Mouse (Mus musculus): ENCODE data around the gene Vmn1r1.
"Not testable (repeated sequence)": the region's sequence is repeated elsewhere in the genome, so short reads cannot be mapped to it uniquely, and the experiment has no call there.

Gene Vmn1r1

DNA sequence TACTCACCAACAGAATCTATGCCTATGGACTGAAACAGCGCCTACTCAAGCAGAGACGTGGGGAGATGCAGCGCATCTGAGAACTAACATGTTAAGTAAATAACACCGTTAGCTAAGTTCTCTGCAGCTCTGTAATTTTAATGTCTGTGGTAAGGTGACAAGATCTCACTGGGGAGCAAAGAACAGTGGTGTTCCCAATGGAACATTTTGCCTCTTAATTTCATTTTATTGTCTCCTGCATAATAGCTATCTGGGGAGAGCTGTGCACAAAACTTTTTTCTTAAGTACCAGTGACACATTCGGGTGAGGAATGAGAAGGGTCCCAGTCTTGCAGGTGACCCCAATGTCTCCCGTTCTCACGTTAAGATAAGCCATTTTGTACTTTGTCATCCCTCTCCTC lies at the start of gene Vmn1r1:
Vmn1r1 (minus strand) TSS at position 101 of the 400 bp plus-strand sequence.
- DNase-seq (ENCODE audit: low read depth): no peak

DNA sequence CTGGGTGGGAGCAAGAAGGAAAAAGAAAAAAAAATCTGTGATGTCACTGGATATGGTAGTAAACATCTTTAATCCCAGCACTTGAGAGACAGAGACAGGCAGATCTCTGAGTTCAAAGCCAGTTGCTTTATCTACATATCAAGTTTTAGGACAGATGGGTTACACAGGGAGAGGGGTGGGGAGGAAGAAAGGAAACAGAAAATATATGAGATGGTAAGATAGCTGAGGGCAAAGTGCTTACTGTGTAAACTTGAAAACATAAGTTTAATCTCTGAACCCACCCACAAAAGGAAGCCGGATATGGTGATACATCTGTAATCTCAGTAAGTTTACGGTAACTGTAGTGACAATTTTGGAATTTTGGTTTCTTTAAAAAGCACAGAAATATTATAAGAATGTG lies 46.0 kb upstream of the Vmn1r1 start:
- DNase-seq (ENCODE audit: low read depth): peak; percentile 8

DNA sequence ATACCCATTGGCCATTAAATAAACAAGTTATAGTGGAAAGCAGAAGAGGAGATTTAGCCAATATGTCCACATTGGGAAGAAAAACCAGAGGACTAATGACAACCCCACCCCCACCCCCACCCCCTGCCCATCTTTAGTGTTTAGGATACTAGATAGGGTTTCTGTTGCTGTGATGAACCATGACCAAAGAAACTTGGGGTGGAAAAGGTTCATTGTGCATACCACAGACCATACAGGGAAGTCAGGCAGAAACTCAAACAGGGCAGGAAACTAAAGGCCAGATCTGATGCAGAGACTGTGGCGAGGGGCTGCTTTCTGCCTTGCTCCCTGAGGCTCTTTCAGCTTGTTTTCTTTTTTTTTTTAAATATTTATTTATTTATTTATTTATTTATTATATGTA lies 28.3 kb upstream of the Vmn1r1 start:
- DNase-seq (ENCODE audit: low read depth): no peak

DNA sequence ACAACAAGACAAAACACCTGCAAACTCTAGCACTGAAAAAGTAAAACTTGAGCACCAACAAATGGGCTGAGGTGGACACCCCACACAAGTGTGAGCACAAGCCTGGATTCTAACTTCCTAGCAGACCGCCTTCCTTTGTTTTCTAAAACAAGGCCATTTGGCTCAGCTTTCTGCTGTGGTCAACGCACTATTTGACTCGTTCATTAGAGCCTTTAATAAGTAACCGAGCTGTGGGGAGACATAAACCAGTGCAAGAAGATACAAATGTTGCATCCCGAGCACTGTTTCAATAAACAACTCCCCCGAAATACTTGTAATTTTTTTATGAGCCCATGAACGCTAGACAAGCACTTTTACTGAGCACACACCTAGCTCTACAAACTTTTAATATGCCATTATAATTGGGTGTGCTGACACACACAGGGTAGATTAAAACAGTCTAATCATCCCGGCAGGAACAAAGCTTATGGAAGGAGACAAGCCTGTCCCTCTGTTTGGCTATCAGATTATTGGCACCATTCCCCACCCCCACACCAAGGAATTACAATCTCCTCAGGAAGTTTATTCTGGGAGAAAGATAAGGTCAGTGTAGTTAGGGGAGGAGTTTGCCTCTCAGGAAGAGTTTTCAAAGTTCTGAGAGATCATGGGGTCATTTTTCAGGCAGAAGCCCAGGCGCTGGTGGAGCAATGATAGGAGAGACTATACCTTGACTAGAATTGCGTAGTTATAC lies 27.7 kb upstream of the Vmn1r1 start:
- no peak for DNase-seq (ENCODE audit: low read depth)

DNA sequence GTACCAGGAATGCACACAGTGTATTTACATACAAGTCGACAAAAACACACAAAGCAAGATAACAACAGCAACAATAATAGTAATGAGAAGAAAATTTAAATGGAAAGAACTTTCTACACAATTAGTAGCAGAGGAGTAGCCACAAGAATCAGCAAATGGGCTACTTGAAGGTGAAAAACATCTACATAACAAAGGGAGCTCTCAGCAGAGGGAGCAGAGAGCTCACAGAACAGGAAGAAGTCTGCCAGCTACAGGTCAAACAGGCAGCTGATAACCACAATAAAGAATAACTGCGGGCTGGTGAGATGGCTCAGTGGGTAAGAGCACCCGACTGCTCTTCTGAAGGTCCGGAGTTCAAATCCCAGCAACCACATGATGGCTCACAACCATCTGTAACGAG lies 26.9 kb upstream of the Vmn1r1 start:
- no peak for DNase-seq (ENCODE audit: low read depth)

DNA sequence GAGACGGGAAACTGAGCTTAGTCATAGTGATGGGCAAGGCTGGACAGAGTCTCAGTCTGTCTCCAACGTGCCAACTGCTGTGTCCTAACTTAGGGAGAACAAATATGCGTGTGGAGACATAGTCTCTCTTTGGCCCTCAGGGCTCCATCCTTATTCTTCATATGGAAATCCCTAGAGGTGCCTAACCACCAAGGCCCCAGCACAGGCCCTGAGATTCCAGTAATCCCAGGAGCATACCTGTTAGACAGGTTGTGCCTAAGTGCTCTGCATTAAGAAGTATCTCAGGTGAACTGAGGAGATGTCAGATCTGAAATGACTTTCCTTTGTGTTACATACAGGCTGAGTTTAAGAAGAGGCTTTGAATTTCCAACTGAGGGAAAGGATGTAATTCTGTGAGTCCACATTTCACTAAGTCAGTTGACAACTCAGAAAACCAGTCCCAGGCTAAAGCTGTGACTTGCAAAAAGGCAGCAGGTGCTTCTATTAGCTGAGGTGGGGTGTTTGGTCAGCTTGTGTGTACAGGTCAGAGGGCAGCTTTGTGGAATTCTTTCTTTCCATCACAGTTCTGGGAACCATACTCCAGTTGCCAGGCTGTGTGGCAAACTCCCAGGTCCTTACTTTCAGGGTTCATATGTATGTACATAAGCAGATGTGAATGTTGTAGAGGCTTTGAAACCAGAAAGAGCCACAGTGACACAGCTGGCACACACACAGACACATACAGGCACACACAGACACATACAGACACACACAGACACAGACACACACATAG lies 25.6 kb upstream of the Vmn1r1 start:
- DNase-seq (ENCODE audit: low read depth): no peak

DNA sequence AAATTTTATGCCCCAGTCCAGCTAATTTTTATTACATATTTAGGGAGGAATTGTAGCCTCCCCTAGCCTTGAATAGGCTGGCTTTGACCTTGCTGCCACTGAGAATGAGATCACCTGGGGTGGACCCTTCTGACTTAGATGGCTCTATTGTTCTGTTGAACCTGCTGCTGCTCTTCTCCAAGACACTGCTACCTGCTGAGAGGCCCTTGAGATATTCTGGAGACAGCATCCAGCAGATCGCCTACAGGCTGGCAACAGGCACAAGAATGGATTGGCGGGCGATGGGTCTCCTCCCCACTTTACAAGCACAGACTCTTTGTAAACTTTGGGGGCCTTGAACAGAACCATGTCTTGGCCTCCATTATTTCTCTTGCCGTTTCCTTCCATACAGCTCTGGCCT lies 18.2 kb upstream of the Vmn1r1 start:
- not testable (repeated sequence) for DNase-seq (ENCODE audit: low read depth)

DNA sequence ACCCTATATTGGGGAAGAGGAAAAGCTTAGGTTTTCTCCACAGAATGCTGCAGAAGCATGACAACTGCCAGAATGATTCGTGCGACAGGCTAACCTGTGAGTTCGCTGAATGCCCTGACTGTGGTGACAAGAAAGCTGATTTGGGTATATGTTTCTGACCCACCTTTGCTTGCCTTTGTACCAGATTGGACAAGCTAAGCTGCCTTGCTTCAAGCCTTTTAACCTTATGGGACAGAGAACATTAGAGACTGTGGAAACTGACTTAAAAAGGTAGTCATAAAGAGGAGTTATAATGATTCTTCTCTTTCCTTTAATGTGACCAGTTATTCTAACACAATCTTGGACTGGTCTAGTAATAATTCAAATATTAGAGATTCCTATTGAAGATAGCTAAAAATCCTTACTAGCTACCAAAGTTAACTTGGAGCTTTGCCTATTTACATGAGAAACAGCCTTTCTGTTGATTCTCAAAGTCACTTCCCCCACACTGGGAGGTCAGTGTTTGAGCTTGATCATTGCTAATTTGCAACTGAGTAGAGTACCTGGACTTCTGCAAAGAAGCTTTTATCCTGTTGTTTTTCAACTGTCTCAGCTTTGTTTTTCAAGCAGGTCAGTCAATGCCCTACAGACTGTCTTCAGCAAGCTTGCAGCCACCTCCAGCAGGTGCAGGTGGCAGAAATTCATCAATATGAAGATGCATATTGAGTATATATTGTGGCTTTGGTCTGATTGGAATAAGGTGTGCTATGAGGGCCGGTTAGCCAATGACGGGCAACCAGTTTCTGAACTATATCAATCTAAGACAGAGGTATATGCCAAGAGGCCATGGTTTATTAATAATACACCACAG lies 17.4 kb upstream of the Vmn1r1 start:
- no peak for DNase-seq (ENCODE audit: low read depth)

DNA sequence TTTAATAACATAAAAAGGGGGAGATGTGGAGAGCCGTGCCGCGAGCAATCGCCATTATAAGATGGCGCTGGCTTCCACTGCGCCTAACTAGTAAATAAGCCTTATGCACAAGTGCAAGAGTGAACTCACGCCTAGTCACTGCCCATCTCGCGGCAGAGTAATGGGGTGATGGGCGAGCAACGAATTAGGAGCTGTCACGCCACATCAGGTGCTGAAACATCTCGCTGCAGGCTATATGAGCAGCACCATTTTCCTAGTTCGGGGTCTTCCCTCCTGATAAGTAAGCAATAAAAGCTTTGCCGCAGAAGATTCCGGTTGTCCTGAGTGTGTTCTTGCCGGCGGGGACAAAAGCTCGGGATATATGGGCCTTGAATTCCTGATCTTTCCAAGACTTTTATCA lies 12.7 kb upstream of the Vmn1r1 start:
- not testable (repeated sequence) for DNase-seq (ENCODE audit: low read depth)

DNA sequence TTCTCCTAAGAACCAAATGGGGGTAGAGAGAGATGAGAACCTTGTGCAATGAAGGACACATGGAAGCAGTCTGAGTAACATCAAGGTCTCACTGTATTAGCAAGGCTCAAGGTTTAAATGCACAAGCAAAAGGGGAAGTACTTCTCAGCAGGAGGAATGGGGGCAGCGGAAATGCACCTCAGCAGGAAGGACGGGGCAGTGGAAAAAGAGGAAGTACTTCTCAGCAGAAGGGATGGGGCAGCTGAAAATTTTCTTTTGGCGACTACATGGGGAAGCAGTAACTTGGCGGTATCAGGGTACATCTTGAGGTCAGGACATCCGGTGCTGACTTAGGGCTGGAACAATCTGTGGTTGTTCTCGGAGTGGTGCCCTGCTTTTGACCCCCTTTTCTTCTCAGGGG lies 5.9 kb upstream of the Vmn1r1 start:
- DNase-seq (ENCODE audit: low read depth): not testable (repeated sequence)

DNA sequence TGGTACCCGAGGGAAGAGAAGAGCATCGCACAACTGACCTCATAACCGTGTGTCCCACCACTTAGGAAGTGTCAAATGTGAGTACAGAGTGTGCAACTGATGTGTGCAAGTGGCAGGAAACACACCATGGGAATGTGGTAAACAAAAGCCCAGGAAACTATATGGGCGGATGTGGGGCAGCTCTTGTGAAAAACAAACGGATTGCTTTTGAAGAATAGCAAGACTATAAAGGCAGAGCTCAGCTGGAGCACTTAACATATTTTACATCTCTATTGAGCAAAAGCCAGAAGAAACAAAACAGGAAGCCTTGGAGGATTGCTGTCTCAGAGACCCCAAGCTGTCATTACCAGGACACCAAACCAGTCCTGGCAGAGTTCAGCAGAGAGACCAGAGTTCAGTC lies 1.3 kb downstream of the Vmn1r1 start:
- DNase-seq (ENCODE audit: low read depth): no peak

DNA sequence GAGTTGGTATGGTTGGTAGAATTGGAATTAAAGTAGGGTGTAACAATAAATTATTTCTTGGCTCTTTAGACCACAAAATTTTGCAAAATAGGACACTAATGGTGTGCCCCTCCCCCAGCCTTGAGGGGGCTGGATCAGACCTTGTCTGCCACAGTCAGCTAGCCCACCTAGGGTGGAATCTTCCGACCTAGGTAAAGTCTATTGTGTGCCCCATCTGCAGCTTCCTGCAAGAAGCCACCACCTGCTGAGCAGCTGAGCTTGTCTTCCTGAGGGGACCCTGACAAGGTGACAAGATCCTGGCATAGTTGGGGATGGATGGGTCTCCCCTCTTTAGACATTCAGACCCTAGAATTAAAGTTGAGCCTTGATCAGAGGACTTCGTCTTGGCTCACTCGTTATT lies 4.7 kb downstream of the Vmn1r1 start:
- DNase-seq (ENCODE audit: low read depth): no peak

DNA sequence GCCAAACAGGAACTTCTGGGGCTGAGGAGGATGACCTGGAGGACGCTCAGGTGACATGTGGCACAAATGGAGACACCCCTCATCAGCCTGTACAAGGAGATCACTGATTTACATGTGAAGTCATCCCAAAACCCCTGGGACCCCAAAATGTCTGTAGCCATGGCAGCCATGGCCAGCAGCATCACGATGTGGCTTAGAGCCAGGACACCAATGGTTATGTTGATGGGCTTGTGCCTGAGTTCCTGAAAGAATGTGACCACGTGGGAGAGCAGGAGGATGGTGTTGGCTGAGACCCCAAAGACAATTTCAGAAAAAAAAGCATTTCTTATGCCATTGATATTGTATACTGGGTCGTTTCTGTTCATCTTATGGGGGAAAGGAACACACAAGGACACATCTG lies 6.6 kb downstream of the Vmn1r1 start:
- no peak for DNase-seq (ENCODE audit: low read depth)

DNA sequence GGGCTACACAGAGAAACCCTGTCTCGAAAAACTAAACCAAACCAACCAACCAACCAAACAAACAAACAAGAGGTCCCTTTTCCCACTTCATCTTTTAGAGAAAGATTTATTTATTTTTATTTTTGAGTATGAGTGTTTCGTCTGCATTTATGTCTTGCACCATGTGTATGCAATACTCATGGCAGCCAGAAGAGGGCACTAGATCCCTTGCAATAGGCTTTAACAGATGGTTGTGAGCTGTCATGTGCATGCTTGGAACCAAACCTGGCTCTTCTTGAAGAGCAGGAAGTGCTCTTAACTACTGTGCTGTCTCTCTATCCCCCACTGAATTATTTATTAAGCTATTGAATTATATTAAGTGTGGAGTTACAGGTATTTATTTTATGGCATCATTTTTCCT lies 14.3 kb downstream of the Vmn1r1 start:
- DNase-seq (ENCODE audit: low read depth): peak; percentile 75

DNA sequence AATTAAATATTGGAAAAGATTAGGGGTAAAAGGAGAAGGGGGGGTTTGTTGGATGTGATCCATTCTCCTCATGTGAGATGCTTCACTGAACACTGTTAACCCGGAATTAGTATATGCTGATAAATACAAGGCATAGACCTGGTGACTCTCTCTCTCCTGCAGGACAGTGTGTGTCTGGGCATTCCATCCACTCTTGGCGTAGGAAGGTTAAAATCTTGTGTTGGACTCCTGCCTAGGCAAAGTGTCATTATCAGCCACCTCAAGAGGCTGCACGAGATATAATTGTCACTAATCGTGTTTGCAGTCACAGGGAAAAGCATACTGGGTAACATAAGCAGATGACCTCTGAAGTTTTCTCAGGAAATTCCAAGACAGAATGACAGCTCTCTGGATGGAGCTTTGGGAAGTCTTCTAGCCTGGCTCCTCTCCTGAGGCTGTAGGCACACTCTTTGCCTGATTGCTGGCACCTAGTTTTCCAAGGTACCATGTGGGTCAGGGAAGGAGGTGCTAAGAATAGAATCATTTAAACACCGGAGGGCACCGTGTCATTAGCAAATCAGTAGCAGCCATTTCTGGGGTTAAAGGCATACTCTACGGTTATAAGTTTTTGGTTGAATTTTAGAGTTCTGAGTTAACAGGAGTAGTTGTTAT lies 15.3 kb downstream of the Vmn1r1 start:
- DNase-seq (ENCODE audit: low read depth): no peak

DNA sequence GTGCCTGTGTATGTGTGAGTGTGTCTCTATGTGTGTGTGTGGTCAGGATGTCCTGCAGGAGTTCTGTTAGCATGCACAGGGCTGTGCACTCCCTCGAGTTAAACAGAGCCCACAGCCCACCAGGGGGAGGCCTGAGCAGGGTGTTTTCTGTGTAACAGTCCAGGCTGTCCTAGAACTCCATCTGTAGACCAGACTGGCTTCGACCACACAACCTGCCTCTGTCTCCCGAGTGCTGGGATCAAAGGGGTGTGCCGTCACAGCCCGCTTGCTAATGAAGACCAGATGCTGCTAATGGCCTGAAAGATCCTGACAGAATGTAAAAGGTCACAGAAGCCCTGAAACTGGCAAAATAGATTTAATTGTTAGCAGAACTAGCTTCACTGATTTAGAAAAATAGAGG lies 18.7 kb downstream of the Vmn1r1 start:
- DNase-seq (ENCODE audit: low read depth): no peak

DNA sequence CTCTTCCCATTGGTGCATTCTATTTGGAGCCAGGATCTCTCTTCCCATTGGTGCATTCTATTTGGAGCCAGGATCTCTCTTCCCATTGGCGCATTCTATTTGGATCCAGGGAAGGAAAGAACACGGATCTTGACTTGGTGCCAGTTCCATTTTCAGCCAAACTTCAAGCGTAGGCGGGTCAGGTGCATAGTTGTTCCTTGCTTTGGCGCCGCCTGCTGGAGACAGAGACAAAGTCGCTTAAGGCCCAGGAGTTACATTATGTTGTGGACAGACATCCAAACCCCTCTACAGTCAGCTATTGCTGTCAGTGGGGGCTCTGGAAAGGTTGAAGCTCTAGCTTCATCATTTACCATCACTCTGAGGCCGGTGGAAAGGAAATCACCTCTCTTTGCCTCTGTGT lies 21.0 kb downstream of the Vmn1r1 start:
- DNase-seq (ENCODE audit: low read depth): peak; percentile 77

DNA sequence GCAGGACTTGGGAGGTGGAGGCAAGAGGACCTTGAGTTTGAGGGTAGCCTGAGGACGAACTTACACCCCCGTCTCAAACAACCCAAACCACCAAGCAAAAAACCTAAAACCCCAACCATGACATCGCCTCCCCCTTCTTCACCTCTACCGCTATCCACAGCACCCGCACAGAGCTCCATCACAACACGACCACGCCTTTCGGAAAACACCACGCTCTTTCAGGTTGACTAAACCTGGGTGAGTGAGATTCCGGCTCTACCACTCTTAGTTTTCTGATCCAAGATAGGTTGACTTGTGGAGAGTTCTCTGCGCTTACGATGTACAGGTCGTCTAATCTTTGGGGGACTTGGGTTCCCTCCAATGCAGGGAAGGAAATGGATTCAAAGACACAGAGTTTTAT lies 21.6 kb downstream of the Vmn1r1 start:
- DNase-seq (ENCODE audit: low read depth): no peak

DNA sequence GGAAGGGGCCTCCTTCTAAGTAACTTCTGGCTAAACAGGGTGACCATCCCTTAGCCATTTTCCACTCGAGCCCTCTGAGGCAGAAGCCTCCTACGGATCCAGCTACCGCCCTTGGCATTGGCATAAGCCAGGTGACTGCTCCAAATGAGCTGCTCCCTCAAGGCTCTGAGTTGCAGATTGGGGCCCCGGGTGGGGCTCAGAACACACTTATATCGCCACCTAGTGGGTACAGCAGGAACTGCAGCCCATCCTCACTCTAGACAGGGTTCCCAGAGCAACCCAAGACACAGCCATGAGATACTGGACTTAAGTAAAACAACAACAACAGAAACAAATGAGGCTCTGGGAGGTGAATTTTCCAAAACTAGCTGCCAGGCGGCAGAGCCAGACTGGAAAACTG lies 23.9 kb downstream of the Vmn1r1 start:
- peak; percentile 67 for DNase-seq (ENCODE audit: low read depth)

DNA sequence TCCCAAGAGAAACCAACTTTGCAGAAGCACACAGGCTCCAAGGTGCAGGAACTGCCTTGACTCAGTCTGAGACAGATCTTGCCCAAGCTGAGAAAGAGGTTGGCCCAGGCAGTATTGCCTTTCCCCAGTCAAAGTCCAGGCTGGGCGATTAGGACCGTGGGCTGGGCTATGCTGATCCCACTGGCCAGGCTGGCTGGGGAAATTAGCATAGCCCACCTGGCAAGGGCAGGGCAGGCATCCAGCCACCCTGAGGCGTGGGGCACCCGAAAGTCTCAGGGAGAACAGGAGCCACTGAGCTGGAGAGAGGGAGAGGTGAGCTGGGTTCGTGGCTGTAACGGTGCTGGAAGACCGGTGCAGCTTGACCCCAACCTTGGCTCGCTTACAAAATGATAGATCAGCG lies 24.3 kb downstream of the Vmn1r1 start:
- peak; percentile 9 for DNase-seq (ENCODE audit: low read depth)

DNA sequence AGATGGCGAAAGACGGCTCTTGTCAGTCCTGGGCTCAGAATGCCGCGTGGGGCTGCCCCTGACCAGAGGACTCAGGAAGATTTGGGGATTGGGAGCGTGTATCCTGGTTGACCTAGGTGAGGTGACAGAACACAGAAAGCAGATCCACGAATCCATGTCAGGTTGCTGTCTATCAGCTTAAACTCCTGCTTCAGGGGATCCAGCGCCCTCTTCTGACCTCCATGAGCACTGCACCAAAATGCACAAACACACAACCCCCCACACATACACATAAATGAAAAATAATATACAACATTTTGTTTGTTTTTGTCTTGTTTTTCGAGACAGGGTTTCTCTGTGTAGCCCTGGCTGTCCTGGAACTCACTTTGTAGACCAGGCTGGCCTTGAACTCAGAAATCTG lies 26.1 kb downstream of the Vmn1r1 start:
- no peak for DNase-seq (ENCODE audit: low read depth)

All from 416B (cell line).